Mouse (Mus musculus): ENCODE data around the gene Arl6ip4.

DNA sequence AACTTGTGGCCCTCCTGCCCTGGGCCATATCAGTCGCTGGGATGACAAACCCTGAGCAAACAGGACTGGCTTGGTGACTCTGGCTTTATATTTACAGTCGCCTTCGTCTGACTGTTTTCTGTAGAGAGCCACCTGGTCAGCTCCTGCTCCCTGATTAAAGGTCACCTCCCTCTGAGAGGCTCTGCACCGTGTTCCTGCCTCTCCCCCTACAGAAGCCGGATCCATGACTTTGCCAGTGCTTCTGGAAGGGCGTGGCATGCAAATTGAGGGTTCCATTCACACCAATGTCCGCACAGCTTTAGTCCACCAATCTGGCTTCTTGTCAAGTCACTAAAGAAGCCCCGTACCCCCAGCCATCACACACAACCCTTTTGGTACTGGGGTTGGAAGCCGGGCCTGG, 39.3 kb upstream of the Arl6ip4 start:
- no peak for TF ChIP-seq CTCF (IDR thresholded peaks at IDR 0.05; ENCODE audit: extremely low read depth, insufficient read depth, insufficient read length, insufficient replicate concordance)
- no peak for TF ChIP-seq POLR2A (IDR thresholded peaks at IDR 0.05; ENCODE audit: low read depth, low read length)

Data from spleen, adult 2 months (tissue).